Mouse (Mus musculus) embryonic facial prominence, embryonic 14.5 days (tissue): Measurements from ENCODE around the gene Cfb. TPM values are rescaled to one million over a fixed set of nuclear protein-coding genes. Genes with fewer than 3 reads are reported as not detected.

Source experiments
- ATAC-seq: fragments of 200-750 bp; cut with Nextera tagmentation; 2 replicates; pipeline ENCODE4 v1.8.0; 2017; ENCODE audit warnings: low read depth, moderate number of reproducible peaks, moderate TSS enrichment
- DNase-seq: peaks from one replicate; pipeline ENCODE4 v3.0.0-alpha.2; 2015; ENCODE audit warnings: low spot score
- H3K27ac ChIP-seq: fragments of 300-500 bp; sonication (generic); replicated peaks from 2 replicates; pipeline ENCODE4 v1.5.1; 2014; ENCODE audit warnings: low read depth, mild to moderate bottlenecking, low read length, moderate library complexity
- H3K27me3 ChIP-seq: fragments of 300-500 bp; sonication (generic); replicated peaks from 2 replicates; pipeline ENCODE4 v1.6.1; 2014; ENCODE audit warnings: low read length; ENCODE audit not compliant: control insufficient read depth, insufficient read depth
- H3K36me3 ChIP-seq: fragments of 300-500 bp; sonication (generic); 2 replicates; pipeline ENCODE4 v1.6.1; 2014; ENCODE audit warnings: low read length, mixed read lengths; ENCODE audit not compliant: control insufficient read depth, insufficient read depth
- H3K4me1 ChIP-seq: fragments of 300-500 bp; sonication (generic); 2 replicates; pipeline ENCODE4 v1.6.1; 2014; ENCODE audit warnings: antibody characterized with exemption, low read length; ENCODE audit not compliant: control insufficient read depth, insufficient read depth
- H3K4me2 ChIP-seq: fragments of 300-500 bp; sonication (generic); 2 replicates; pipeline ENCODE4 v1.6.1; 2014; ENCODE audit warnings: low read depth, mild to moderate bottlenecking, low read length, moderate library complexity, mixed read lengths
- H3K4me3 ChIP-seq: fragments of 300-500 bp; sonication (generic); 2 replicates; pipeline ENCODE4 v1.5.1; 2014; ENCODE audit warnings: low read depth, mild to moderate bottlenecking, low read length
- H3K9ac ChIP-seq: fragments of 300-500 bp; sonication (generic); 2 replicates; pipeline ENCODE4 v1.6.1; 2014; ENCODE audit warnings: low read depth, mild to moderate bottlenecking, low read length, moderate library complexity, mixed read lengths
- H3K9me3 ChIP-seq: fragments of 300-500 bp; sonication (generic); 2 replicates; pipeline ENCODE4 v1.6.1; 2016; ENCODE audit warnings: low read length; ENCODE audit not compliant: control insufficient read depth
- WGBS: fragments of 180-500 bp; shearing (Covaris S2); extraction: QIAGEN DNeasy Blood & Tissue Kit; methylation state at CpG from one replicate; pipeline ENCODE4 v1.1.7; 2014; 5-methylcytosine and 5-hydroxymethylcytosine counted together
- polyA plus RNA-seq: library from polyadenylated mRNA; unstranded; fragments of >200 nt; fragmentation: Nextera tagmentation; extraction: Ambion mirVana; gene quantifications from 2 replicates; pipeline ENCODE4 v1.2.1, GENCODE M21; 2014

Cfb gene
- polyA plus RNA-seq, 1 experiment from 2014 or later: 1.8 TPM

GRCm38 (mm10) chr17:34881166-34881565 lies 18.8 kb upstream of the Cfb start:
- Histone ChIP-seq H3K4me2 (no peak overlapping the region), H3K9ac (no peak overlapping the region), H3K27me3 (no peaks in the 10 kb centered on the region), H3K27ac (no peak overlapping the region), H3K36me3 (no peaks in the 10 kb centered on the region), H3K9me3 (no peaks in the 10 kb centered on the region), H3K4me1 (peaks cover 13% of the 10 kb centered on the region; the same call in 1 of the 2 replicates), H3K4me3 (no peak overlapping the region)
- no peak for ATAC-seq
- no peak for DNase-seq

GRCm38 (mm10) chr17:34879336-34879879 lies 17.1 kb upstream of the Cfb start, which contains the start of gene Zbtb12:
TSS of gene Zbtb12 (plus strand) at chr17:34879483.
- Histone ChIP-seq H3K36me3 (no peaks in the 10 kb centered on the region), H3K27ac (0 out of 2 replicates have a peak within 1 kb of the TSS, but pooled peaks have one; percentile 39), H3K4me2 (peak within 1 kb of the TSS; percentile 23), H3K9me3 (no peaks in the 10 kb centered on the region), H3K27me3 (no peaks in the 10 kb centered on the region), H3K9ac (no peak within 1 kb of the TSS; the same call in 1 of the 2 replicates), H3K4me1 (peaks cover 13% of the 10 kb centered on the region; the same call in 1 of the 2 replicates), H3K4me3 (no peak within 1 kb of the TSS)
- peak; percentile 60; the same call in 1 of the 2 replicates for ATAC-seq
- WGBS: 48% methylated on average over 11 of the region's 11 CpGs
- DNase-seq: peak; percentile 33

GRCm38 (mm10) chr17:34874321-34874720 lies 12.0 kb upstream of the Cfb start:
- DNase-seq (no peak), ATAC-seq (no peak)
- H3K9me3 ChIP-seq: no peaks in the 10 kb centered on the region
- no peaks in the 10 kb centered on the region for H3K27me3 ChIP-seq
- no peak overlapping the region for H3K4me3 ChIP-seq
- no peak overlapping the region for H3K27ac ChIP-seq
- WGBS: 90% methylated on average over 6 of the region's 6 CpGs
- no peak overlapping the region for H3K4me2 ChIP-seq
- no peaks in the 10 kb centered on the region for H3K36me3 ChIP-seq
- H3K4me1 ChIP-seq: peaks cover 1% of the 10 kb centered on the region; the same call in 1 of the 2 replicates
- H3K9ac ChIP-seq: no peak overlapping the region

GRCm38 (mm10) chr17:34865981-34866380 lies 3.7 kb upstream of the Cfb start:
- H3K9ac ChIP-seq: no peak overlapping the region
- H3K9me3 ChIP-seq: no peaks in the 10 kb centered on the region
- ATAC-seq (no peak), DNase-seq (no peak)
- 51% methylated on average over 7 of the region's 7 CpGs for WGBS
- H3K27ac ChIP-seq: no peak overlapping the region
- H3K27me3 ChIP-seq: no peaks in the 10 kb centered on the region
- no peaks in the 10 kb centered on the region for H3K36me3 ChIP-seq
- H3K4me1 ChIP-seq: no peaks in the 10 kb centered on the region
- no peak overlapping the region for H3K4me3 ChIP-seq
- no peak overlapping the region for H3K4me2 ChIP-seq

- Histone ChIP-seq H3K4me2 (no peak overlapping the region), H3K9me3 (no peaks in the 10 kb centered on the region), H3K9ac (no peak overlapping the region), H3K27me3 (no peaks in the 10 kb centered on the region), H3K4me1 (no peaks in the 10 kb centered on the region), H3K27ac (no peak overlapping the region), H3K36me3 (0 out of 2 replicates have a peak, but pooled peaks cover 6% of the 10 kb centered on the region), H3K4me3 (no peak overlapping the region)
- WGBS: 70% methylated on average over 13 of the region's 13 CpGs
- ATAC-seq (no peak), DNase-seq (no peak)
Observed at GRCm38 (mm10) chr17:34861704-34862415, 458 bp downstream of the Cfb start.

- no peaks in the 10 kb centered on the region for H3K9me3 ChIP-seq
- H3K36me3 ChIP-seq: peaks cover 13% of the 10 kb centered on the region; the same call in 1 of the 2 replicates
- WGBS: 74% methylated on average over 9 of the region's 9 CpGs
- H3K4me2 ChIP-seq: no peak overlapping the region
- no peak overlapping the region for H3K27ac ChIP-seq
- H3K9ac ChIP-seq: no peak overlapping the region
- ATAC-seq (no peak), DNase-seq (no peak)
- H3K4me1 ChIP-seq: no peaks in the 10 kb centered on the region
- no peaks in the 10 kb centered on the region for H3K27me3 ChIP-seq
- no peak overlapping the region for H3K4me3 ChIP-seq
Observed at GRCm38 (mm10) chr17:34860514-34860913, 1.8 kb downstream of the Cfb start.

GRCm38 (mm10) chr17:34858670-34859069 lies 3.6 kb downstream of the Cfb start:
- no peak overlapping the region for H3K4me3 ChIP-seq
- no peaks in the 10 kb centered on the region for H3K4me1 ChIP-seq
- H3K27ac ChIP-seq: no peak overlapping the region
- WGBS: 86% methylated on average over 4 of the region's 4 CpGs
- H3K9ac ChIP-seq: no peak overlapping the region
- no peaks in the 10 kb centered on the region for H3K27me3 ChIP-seq
- H3K4me2 ChIP-seq: no peak overlapping the region
- no peaks in the 10 kb centered on the region for H3K9me3 ChIP-seq
- ATAC-seq (no peak), DNase-seq (no peak)
- peaks cover 31% of the 10 kb centered on the region for H3K36me3 ChIP-seq

GRCm38 (mm10) chr17:34855825-34856224 lies 6.5 kb downstream of the Cfb start:
- peaks cover 7% of the 10 kb centered on the region for H3K4me1 ChIP-seq
- H3K4me2 ChIP-seq: no peak overlapping the region
- peak; percentile 30 for DNase-seq
- no peak overlapping the region for H3K27ac ChIP-seq
- H3K36me3 ChIP-seq: peaks cover 48% of the 10 kb centered on the region
- H3K27me3 ChIP-seq: no peaks in the 10 kb centered on the region
- ATAC-seq: no peak
- no peaks in the 10 kb centered on the region for H3K9me3 ChIP-seq
- H3K9ac ChIP-seq: 0 out of 2 replicates have a peak overlapping the region, but pooled peaks have one; percentile 2
- no peak overlapping the region for H3K4me3 ChIP-seq
- WGBS: 39% methylated on average over 3 of the region's 3 CpGs
